Mouse (Mus musculus) embryo, embryonic 9.5 days (tissue): ENCODE measurements around the gene Cxcl15.

ENCODE experiments used
- DNase-seq: peaks from one replicate; pipeline ENCODE4 v3.0.0-alpha.2; 2017; ENCODE audit errors: extremely low spot score

Cxcl15 gene

DNA sequence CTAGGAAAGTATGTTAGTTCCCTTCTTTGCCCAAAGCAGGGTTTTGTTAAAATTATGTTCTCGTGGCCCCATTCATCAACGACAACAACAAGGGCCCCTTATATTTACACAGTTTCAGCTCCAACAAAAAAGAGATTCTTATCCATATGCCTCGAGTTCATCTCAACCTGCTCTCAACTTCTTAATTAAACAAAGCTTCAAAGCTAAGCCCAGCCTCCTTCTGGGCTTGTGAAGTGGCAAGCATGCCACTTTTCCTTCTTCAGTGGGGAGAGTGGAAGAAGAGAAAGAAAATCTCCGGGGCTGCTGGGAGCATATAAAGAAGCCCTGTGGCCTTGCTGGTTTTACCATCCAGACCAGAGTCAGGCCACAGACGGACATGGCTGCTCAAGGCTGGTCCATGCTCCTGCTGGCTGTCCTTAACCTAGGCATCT is at the start of gene Cxcl15:
Gene Cxcl15, plus strand, starts transcription at position 340 of the 431 bp plus-strand sequence.
- DNase-seq, result no peak

DNA sequence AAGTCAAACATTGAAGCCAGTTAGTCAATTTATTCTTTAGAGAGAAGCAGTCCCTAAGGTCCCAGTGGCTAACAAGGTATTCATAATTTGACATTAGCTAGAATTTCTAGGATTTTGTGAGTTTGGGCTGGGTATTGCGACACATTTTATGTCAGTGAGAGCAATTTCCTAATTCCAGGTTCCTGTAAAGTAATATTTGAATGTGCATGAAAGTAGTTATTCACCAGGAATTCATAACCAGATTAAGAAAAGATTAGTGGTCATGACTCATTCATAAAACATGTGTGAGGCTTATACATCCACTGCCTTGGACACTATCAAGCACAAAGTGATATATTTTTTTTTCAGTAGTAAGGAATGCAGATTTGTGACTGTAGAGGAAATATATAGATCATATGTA is 40.4 kb upstream of the Cxcl15 start:
- no peak for DNase-seq

DNA sequence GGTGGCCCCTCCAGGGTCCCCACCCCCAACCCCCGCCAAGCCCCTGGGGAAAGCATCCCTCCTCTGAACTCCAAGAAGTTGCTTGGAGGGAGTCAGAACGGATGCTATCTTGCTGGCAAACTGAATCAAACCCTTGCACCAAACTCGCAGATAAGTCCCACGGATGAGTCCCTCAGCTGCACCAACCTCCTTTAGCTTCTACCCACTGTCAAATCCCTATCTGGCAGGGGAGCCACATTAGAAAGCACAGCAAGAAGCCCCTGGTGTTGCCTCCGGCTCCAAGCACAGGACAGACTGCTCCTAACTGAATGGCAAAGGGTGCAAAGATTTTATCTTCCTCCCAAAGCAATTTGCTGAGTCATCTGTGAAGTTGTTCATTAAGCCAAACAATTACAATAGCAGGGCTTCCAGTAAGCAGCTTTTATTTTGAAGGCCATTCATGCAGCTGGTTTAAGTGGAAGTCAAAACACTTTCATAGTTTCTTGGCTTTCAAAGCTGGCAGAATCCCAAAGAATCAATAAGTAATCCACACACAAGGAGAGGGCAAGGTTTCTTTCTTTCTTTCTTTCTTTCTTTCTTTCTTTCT is 36.2 kb upstream of the Cxcl15 start:
- no peak for DNase-seq

DNA sequence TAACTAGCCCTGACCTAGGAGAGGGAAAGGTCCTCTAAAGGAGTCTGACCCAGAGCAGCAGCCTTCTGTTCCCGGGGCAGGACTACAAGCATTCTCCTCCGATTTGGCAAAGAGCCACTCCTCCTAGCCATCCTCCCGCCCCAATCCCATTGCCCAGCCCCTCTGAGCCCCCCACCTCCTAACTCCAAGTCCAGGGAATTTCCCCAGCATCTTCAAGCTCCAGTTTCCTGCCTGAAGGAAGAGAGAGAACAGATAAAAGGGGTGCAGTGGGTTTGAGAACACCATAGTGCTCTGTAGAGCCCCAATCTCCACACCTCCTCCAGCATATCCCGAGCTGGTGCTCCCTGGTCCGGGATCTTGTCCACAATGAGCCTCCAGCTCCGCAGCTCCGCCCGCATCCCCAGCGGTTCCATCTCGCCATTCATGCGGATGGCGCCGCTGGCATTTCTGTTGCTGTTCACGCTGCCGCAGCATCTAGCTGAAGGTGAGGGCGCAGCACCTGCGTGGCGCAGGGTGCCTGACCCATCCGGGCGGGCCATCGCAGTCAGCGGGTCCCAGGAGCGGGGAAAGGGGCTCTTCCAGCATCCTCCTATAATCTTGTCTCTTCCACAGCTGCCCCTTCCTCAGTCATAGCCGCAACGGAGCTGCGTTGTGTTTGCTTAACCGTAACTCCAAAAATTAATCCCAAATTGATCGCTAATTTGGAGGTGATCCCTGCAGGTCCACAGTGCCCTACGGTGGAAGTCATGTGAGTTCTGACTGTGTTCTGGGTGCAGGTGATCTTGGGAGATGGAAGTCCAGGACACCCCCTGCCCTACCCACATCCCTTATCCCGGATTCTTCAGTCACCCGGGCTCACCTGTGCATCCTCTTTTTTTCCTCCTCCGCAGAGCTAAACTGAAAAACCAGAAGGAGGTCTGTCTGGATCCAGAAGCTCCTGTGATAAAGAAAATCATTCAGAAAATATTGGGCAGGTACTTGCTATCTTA is 35.0 kb upstream of the Cxcl15 start, which contains the start of gene Cxcl5:
Gene Cxcl5, plus strand, starts transcription at position 284 of the 989 bp plus-strand sequence.
- DNase-seq, result peak; percentile 26

DNA sequence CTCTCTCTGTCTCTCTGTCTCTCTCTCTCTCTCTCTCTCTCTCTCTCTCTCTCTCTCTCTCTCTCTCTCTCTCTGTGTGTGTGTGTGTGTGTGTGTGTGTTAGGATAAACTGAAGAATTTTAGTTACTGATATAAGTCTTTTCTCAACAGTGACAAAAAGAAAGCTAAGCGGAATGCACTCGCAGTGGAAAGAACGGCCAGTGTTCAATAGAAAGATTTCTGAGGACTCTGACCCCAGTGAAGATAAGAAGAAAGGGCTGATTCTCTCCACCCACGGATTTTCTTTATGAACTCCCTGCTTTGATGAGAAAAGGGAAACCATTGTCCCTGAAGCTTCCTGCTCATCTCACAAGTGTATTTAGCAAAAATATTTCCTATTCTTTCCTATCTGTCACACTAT is 34.0 kb upstream of the Cxcl15 start:
- DNase-seq, result no peak

DNA sequence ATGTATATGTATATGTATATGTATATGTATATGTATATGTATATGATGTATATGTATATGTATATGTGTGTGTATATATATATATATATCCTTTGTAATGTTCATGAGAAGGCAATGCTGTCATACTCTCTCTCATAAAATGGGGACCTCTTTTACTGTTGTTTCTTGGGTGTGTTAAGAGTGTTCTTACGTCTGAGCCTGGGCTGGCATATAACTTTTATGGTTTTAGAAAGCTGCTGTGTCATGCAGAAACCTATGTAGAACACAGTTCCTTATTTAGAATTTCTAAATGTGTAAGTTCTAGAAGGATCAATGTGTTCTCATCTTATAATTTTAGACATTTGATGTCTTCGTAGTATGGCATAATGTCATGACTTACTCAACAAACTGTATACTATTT is 33.5 kb upstream of the Cxcl15 start:
- DNase-seq, result no peak

DNA sequence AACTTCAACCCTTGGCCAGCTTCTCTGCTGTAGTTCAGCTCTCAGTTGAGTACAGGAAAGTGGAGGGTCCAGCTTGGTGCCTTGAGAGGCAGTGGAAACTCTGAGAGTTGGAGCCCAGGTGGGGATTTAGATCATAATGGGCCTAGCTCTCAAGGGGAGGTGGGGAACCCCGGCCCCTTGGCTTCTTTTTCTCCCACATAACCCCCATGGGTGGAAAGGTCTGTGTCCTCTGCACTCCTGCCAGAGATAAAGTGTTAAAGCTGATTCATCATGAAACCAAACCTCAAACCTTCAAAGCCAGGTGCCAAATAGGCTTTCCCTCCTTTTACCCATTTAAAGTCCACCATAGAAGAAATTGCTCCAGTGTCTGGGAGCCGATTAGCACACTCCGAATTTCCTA is 32.5 kb upstream of the Cxcl15 start:
- DNase-seq, result no peak

DNA sequence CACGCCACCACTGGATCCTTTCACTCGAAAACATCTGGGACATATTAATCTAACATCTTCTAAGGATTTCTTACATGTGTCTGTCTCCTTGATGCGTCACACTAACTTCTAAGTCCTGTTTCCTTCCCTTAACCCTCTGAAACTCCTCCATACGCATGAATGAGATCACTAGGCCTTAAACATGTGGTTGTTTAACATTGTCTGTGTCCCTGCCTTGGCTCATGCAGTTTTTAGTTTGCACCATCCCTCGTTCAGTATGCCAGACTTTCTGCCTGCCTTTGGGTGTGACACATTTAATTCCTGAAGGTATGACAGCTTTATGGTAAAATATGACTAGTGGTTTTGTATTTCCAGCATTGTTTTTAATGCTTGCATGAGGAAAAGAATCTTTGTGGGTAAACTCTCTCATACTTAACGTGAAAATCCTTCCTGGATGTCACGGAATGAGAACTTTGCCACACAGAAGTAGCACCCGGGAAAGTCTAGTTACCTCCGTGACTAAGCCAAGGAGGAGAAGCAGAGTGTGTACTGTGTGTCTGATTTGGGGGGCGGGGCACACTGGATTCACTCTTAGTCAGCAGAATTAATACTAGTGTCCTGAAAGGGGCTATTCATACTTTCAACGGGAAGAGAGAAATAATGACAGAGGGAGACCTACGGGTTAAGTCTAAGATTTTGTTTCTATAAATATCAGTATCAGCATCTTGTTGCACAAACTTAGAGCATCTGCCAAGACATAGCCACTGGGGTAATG is 30.2 kb upstream of the Cxcl15 start:
- DNase-seq, result no peak

DNA sequence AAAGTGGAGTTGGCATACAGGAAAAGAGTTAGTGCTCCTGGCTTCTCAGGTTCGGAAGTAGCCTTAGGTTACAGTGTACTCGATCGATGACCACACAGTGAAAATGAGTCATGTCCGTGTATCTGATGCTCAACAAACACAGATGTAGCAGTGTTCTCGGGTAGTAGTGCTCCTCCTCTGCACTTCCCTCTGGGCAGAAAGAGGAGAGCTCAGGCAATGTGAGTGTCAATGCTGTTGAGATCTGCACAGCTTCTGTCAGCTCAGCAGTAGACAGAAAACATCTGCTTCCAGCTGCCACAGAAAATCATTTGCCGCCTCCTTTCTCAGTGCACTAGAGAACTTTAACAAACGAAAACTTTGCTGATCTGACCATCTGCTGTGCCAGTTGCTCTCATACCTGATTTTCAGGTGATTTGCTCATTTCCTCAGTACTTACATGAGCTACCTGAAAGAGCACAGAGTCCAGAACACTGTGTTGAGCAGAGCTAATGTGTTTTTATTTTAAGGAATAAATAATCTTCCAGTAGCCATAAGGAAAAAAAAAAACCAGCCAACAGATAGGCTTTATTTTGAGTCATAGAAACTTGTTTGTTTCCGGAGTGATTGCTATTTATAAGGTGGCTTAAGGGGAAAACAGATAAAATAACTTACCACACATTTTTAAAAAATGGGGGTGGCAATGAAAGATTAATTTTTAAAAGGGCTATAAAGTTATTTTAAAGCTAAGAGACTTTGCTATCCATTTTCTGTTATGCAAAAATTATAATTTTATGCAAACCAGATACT is 28.3 kb upstream of the Cxcl15 start:
- DNase-seq, result no peak

DNA sequence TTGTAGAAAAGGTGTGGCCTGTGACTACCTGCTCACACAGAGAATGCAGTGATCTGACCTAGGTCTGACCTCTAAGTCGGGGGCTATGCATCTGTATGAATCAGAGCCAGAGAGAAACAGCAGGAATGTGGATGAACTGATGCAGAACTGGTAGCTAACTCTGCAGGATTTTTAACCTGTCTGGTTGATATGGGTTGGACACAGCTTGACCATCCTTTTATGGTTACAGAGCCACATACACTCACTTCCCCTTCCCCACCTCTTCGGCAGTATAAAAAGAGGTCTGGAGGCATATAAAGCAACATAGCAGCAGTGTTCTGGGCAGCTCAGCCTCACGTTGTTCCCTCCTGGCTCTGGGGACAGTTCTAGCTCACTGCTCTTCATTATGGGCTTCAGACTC is 26.1 kb upstream of the Cxcl15 start, which contains the start of gene Ppbp:
Gene Ppbp, plus strand, starts transcription at position 301 of the 400 bp plus-strand sequence.
- DNase-seq, result no peak

DNA sequence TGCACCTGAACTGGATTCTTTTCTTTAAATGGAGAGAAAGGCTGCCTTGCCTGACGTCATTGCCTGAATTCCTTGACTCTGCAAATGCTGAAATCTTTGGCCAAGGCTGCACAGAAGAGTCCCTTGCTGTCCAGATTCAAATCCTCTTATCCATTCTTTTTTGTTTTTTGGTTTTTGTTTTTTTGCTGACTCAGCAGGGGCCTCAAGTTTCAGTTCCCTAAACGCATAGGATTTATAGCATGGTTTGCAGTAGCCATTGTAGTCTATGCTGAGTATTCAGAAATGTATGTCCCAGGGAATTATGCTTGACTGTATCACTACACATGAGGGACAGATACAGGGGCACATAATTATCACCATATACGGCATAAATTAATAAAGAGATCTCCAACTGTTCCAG is 23.0 kb upstream of the Cxcl15 start:
- DNase-seq, result no peak

DNA sequence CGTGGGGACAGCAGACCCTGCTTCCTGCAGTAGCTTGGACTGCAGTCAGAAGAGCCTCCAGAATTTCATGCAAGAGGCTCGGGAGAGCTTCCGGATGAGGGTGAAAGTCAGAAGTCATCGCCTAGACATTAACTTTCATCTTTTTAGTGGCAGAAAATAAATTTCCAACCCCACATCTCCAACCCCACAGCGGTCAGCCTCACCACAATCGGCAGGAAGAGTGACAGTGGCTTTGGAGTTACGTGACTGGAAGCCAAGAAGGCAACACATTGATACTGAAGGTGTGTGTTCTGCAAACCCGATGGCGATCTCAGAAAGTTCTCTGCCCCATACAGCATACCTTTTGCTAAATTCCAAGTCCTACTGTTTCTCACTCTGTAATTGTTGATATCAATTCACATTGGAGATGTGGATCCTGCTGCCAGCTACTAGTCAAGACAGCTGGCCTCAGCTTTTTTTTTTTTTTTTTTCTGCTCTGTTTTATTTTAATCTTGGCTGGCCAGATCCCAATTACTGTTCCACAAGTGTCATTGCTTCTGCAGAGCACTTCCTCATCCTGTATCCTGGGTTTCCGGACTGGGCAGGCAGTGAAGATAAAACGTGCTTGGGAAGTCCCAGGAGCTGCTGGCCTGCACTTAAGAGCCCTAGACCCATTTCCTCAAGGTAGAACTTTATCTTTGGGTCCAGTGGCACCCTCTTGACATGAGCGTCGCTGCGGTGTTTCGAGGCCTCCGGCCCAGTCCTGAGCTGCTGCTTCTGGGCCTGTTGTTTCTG is 22.3 kb upstream of the Cxcl15 start, which contains the start of gene Pf4:
Gene Pf4, plus strand, starts transcription at position 556 of the 774 bp plus-strand sequence.
- no peak for DNase-seq

DNA sequence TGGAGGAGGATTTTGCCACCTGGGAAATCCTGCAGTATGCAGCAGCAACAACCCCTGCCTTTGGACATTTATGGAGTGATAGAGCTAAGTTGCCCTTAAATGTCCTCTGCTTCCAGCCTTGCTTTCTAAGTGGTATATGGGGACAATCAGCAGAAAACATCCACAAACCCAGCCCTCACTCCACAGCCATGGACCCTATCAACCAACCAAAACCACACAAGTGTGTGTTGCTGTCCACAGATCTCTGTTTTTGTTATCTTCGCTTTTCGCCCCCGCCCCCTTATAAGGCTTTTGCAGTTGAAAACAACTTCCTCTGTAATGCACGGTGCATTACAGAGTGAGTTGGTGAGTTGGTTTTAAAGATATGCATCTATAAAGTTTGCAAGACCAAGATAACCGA is 18.8 kb upstream of the Cxcl15 start:
- DNase-seq, result no peak

DNA sequence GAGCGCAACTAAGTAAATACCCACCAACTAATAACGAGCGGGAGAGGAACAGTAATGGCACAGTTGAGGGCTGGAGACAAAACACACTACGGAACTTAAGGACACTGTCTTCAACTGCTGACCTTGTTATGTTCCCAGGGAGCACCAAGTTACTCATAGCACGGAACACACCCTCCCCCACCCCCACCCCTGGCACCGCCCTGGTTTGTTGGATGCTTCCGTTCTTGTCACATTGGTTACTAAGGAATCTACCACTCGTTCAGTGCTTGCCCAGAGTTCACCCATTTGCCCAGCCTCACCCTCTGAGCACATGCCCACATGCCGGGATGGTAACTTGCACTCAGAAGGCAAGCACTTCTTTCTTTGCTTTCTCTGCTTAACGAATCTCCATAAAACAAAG is 16.7 kb upstream of the Cxcl15 start:
- no peak for DNase-seq

DNA sequence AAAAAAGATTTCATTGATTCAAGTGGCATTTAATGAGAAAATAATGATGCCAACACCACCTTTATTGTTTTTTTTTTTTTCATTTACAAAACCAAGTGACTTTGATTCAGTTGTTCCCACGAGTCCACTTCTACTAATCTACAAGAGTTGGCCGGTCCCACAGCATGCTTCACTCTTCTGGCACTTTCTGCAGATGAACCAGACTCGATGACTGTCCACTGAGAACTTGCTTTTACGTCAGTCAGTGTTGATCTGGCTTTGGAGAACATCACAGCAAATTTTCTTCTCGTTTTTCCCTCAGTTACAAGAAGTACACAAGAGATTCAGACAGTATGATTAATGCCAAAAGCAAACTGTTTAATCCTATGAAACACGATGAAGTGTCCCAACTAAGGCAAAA is 15.5 kb upstream of the Cxcl15 start:
- DNase-seq, result no peak

DNA sequence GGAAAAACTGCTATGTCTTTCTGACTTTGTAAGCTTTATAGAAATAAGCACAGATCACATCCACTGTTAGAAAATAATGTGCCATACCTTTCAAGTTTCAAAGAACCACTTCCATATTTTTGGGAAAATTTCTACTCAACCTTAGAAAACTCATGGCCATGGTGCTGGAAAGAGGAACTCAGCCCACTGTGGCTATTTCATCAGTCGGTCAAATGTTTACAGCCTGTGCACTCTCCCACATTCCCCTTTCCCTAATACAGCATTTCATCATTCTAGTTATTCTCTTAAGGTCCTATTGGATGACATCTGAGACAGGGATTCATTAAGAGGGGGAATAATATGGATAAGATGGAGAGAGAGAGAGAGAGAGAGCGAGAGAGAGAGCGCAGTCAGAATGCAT is 10.6 kb upstream of the Cxcl15 start:
- DNase-seq, result no peak

DNA sequence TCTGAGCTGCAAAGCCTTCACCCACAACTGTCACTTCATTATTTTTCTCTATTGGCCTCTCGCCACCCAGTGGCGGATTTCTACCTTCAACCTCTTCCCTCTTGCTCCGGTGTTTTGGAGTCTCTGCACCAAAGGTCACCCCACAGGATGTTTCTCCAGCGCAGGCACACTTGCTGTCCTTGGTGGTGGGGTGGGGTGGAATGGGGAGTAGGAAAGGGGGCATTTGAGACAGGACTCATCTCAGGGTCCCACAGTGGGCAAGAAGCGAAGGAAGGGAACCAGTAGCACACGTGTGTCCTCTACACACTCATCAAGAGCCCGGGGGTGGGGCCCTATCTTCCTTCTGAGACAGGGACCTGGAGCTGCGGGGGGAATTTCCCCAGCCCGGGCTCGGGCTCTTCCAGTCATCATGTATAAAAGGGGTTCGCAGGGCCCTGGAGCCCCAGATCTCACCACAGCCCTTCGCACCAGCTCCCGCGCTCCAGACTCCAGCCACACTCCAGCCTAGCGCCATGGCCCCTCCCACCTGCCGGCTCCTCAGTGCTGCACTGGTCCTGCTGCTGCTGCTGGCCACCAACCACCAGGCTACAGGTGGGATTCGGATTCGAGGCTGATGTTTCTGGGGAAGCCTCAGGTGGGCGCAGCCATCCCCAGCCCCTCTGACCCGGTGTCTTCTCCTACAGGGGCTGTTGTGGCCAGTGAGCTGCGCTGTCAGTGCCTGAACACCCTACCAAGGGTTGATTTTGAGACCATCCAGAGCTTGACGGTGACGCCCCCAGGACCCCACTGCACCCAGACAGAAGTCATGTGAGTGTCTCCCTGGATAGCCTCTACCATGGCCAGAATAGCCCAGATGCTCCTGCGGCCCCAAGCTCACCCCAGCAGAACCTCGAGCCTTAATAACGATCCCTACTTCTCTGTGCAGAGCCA is 8.4 kb upstream of the Cxcl15 start, which contains the start of gene Cxcl3:
Gene Cxcl3, plus strand, starts transcription at position 445 of the 930 bp plus-strand sequence.
- DNase-seq, result peak; percentile 42

DNA sequence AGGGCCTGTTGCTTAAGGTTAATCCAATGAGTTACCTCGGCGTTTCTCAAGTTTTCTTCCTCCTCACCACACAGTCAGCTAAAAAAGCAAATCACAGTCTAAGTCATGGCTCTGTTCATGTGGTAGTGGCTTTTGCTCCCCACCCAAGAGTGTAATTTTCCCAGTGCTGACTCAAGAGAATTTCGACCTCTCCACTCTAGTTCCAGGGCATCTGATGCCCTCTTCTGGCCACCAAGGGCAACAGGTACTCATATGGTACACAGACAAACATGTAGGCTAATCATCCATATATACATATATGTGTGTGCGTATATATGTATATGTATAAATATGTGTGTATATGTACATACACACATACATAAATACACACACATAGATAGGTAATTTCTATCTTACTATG is 6.2 kb upstream of the Cxcl15 start:
- no peak for DNase-seq

DNA sequence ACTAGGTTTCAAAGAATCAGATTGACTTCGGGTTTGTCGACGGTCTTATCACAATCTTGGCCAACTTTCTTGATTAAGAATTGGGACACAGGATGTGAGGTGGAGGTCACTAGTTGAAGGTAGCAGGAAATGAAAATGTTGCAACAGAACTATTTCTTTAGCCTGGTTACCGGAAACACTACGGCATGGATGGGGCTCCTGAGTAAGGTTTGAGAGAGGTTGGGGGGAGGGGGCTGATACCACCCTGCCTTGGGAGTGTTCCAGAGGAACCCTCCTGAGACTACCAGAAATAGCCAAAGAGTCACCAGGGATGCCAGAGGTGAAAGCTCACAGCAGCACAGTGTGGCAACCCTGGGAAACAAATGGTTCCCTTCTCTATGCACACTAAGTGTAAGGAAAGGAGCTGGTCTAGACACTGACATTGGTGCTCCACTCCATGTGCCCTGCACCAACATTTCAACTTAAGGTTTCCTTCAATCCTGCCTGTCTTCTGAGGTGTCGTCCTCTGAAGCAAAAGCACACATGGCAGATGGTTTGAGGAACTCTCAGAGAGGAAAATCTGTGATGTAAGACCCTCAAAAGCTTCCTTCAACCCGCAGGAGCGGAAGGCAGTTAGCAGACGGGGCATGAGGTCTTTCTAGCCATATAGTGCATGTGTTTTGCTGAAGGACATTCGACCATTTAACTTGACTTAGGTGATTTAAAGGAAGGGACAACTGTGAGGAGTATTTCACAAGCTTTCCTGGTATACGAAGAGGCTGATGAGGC is 4.8 kb upstream of the Cxcl15 start:
- DNase-seq, result no peak
